Mouse (Mus musculus): ENCODE results near the gene Saa1.
A peak's percentile ranks its signal among the peaks of the same experiment; 100 is the strongest.

The Saa1 gene

GRCm38 (mm10) chr7:46718591-46719270, 24.0 kb downstream of the Saa1 start:
- no peak for DNase-seq (ENCODE audit: low spot score in 2 of 2)

- DNase-seq (ENCODE audit: low spot score in 2 of 2): no peak
Measured at GRCm38 (mm10) chr7:46716897-46717296, 25.9 kb downstream of the Saa1 start.

- no peak for DNase-seq (ENCODE audit: low spot score in 2 of 2)
Measured at GRCm38 (mm10) chr7:46715600-46715999, 27.2 kb downstream of the Saa1 start, which contains the start of gene Saa3. TSS of gene Saa3 (minus strand) at chr7:46715700.

- peak; percentile 25 to 32 for DNase-seq (ENCODE audit: low spot score in 2 of 2)
Measured at GRCm38 (mm10) chr7:46714518-46714917, 28.3 kb downstream of the Saa1 start.

GRCm38 (mm10) chr7:46712250-46712649, 30.5 kb downstream of the Saa1 start:
- no peak for DNase-seq (ENCODE audit: low spot score in 2 of 2)

- DNase-seq (ENCODE audit: low spot score in 2 of 2): peak; percentile 64 to 79
Measured at GRCm38 (mm10) chr7:46710390-46710844, 32.4 kb downstream of the Saa1 start, which contains the start of gene Saal1. TSS of gene Saal1 (minus strand) at chr7:46710680.

GRCm38 (mm10) chr7:46700521-46701025, 42.2 kb downstream of the Saa1 start:
- DNase-seq (ENCODE audit: low spot score in 2 of 2): no peak

GRCm38 (mm10) chr7:46696754-46697153, 46.0 kb downstream of the Saa1 start:
- no peak for DNase-seq (ENCODE audit: low spot score in 2 of 2)
